Mouse (Mus musculus) heart, adult 2 months (tissue): ENCODE data around the gene Prex1.

Source experiments
- CTCF ChIP-seq: fragments of 200-600 bp; IDR thresholded peaks from 2 replicates; pipeline ENCODE4 v1.8.1; 2022; ENCODE audit warnings: antibody characterized with exemption, mild to moderate bottlenecking, moderate library complexity
- EP300 ChIP-seq: fragments of 200-500 bp; IDR thresholded peaks from 2 replicates; pipeline ENCODE4 v1.6.1; 2011; ENCODE audit warnings: low read depth, low read length, control low read depth; ENCODE audit not compliant: insufficient read depth
- POLR2A ChIP-seq: fragments of 200-500 bp; IDR thresholded peaks from 2 replicates; pipeline ENCODE4 v1.6.1; 2011; ENCODE audit warnings: mild to moderate bottlenecking, low read depth, low read length, control low read depth; ENCODE audit not compliant: insufficient read depth

- TF ChIP-seq CTCF: no peak
- TF ChIP-seq EP300: no peak
- no peak for TF ChIP-seq POLR2A
Observed at GRCm38 (mm10) chr2:166639750-166640149, 73.9 kb downstream of the Prex1 start.
